Mouse (Mus musculus): Measurements from ENCODE around the gene Cklf. TPM values are rescaled to one million over a fixed set of nuclear protein-coding genes. Genes with fewer than 3 reads are reported as not detected.
"Not testable (repeated sequence)": the region's sequence is repeated elsewhere in the genome, so short reads cannot be mapped to it uniquely, and the experiment has no call there.

Gene Cklf
- polyA plus RNA-seq, 1 experiment from 2014 or later, result 21.6 TPM

- 66% methylated on average over 6 of the region's 6 CpGs for WGBS (ENCODE audit: insufficient replicate concordance)
- Histone ChIP-seq H3K27ac (no peak overlapping the region), H3K4me3 (no peak overlapping the region), H3K9me3 (replicated peaks) (no peaks in the 10 kb centered on the region), H3K9ac (no peak overlapping the region), H3K4me2 (no peak overlapping the region), H3K27me3 (replicated peaks) (no peaks in the 10 kb centered on the region), H3K4me1 (no peaks in the 10 kb centered on the region), H3K36me3 (peaks cover 9% of the 10 kb centered on the region)
- no peak for ATAC-seq
Measured at GRCm38 (mm10) chr8:104268937-104269440, 18.3 kb downstream of the Cklf start.

GRCm38 (mm10) chr8:104293081-104293480 is 42.4 kb downstream of the Cklf start, which contains the start of gene Cmtm2a:
Cmtm2a (minus strand) TSS chr8:104293181.
- not testable (repeated sequence) for H3K27me3 ChIP-seq (replicated peaks); H3K27ac ChIP-seq; ATAC-seq; H3K36me3 ChIP-seq; H3K4me2 ChIP-seq; H3K4me1 ChIP-seq; H3K9me3 ChIP-seq (replicated peaks); H3K4me3 ChIP-seq; H3K9ac ChIP-seq
- 65% methylated on average over 12 of the region's 12 CpGs for WGBS (ENCODE audit: insufficient replicate concordance)

- Histone ChIP-seq H3K4me1 (peaks cover 3% of the 10 kb centered on the region; the same call in 1 of the 2 replicates), H3K9me3 (replicated peaks) (no peaks in the 10 kb centered on the region), H3K27ac (no peak overlapping the region), H3K27me3 (replicated peaks) (no peaks in the 10 kb centered on the region; the same call in 1 of the 2 replicates), H3K36me3 (no peaks in the 10 kb centered on the region), H3K4me3 (no peak overlapping the region), H3K9ac (no peak overlapping the region), H3K4me2 (no peak overlapping the region)
- ATAC-seq, result no peak
- WGBS (ENCODE audit: insufficient replicate concordance), result 55% methylated on average over 1 of the region's 1 CpGs
Measured at GRCm38 (mm10) chr8:104294396-104294795, 43.7 kb downstream of the Cklf start.

GRCm38 (mm10) chr8:104301577-104301976 is 50.9 kb downstream of the Cklf start:
- H3K4me2 ChIP-seq; H3K27me3 ChIP-seq (replicated peaks); ATAC-seq; H3K9me3 ChIP-seq (replicated peaks); H3K9ac ChIP-seq; H3K36me3 ChIP-seq; H3K4me3 ChIP-seq; H3K4me1 ChIP-seq; H3K27ac ChIP-seq: not testable (repeated sequence)
- WGBS (ENCODE audit: insufficient replicate concordance), result 40% methylated on average over 3 of the region's 3 CpGs

- not testable (repeated sequence) for ATAC-seq; H3K27ac ChIP-seq; H3K9ac ChIP-seq; H3K4me2 ChIP-seq; H3K36me3 ChIP-seq; H3K4me3 ChIP-seq; H3K27me3 ChIP-seq (replicated peaks); H3K4me1 ChIP-seq; H3K9me3 ChIP-seq (replicated peaks)
- 79% methylated on average over 4 of the region's 4 CpGs for WGBS (ENCODE audit: insufficient replicate concordance)
Measured at GRCm38 (mm10) chr8:104302536-104302935, 51.9 kb downstream of the Cklf start.

- Histone ChIP-seq H3K27ac (no peak overlapping the region), H3K27me3 (replicated peaks) (no peaks in the 10 kb centered on the region), H3K4me2 (no peak overlapping the region), H3K4me1 (peaks cover 5% of the 10 kb centered on the region; the same call in 1 of the 2 replicates), H3K36me3 (no peaks in the 10 kb centered on the region), H3K9ac (no peak overlapping the region), H3K4me3 (no peak overlapping the region), H3K9me3 (replicated peaks) (no peaks in the 10 kb centered on the region)
- WGBS (ENCODE audit: insufficient replicate concordance), result 73% methylated on average over 11 of the region's 11 CpGs
- ATAC-seq, result no peak
Measured at GRCm38 (mm10) chr8:104304962-104305361, 54.3 kb downstream of the Cklf start.

- not testable (repeated sequence) for H3K36me3 ChIP-seq; H3K27ac ChIP-seq; H3K27me3 ChIP-seq (replicated peaks); H3K4me2 ChIP-seq; H3K4me1 ChIP-seq; H3K9ac ChIP-seq; H3K4me3 ChIP-seq; H3K9me3 ChIP-seq (replicated peaks)
- peak; percentile 51; the same call in 1 of the 2 replicates for ATAC-seq
- 40% methylated on average over 6 of the region's 6 CpGs for WGBS (ENCODE audit: insufficient replicate concordance)
Measured at GRCm38 (mm10) chr8:104308341-104308740, 57.7 kb downstream of the Cklf start.

GRCm38 (mm10) chr8:104309441-104310155 is 58.9 kb downstream of the Cklf start, which contains the start of the genes Gm45711 and Cmtm1:
Gm45711 (minus strand) TSS chr8:104310081.
Cmtm1 (minus strand) TSS chr8:104310145.
- H3K9me3 ChIP-seq (replicated peaks); H3K4me3 ChIP-seq; H3K27me3 ChIP-seq (replicated peaks); H3K9ac ChIP-seq; H3K36me3 ChIP-seq; H3K4me2 ChIP-seq; H3K27ac ChIP-seq; ATAC-seq; H3K4me1 ChIP-seq: not testable (repeated sequence)
- 71% methylated on average over 36 of the region's 36 CpGs for WGBS (ENCODE audit: insufficient replicate concordance)

GRCm38 (mm10) chr8:104312023-104312422 is 61.4 kb downstream of the Cklf start:
- not testable (repeated sequence) for H3K27ac ChIP-seq; H3K4me3 ChIP-seq; H3K27me3 ChIP-seq (replicated peaks); H3K4me2 ChIP-seq; H3K9me3 ChIP-seq (replicated peaks); H3K36me3 ChIP-seq; H3K9ac ChIP-seq; ATAC-seq; H3K4me1 ChIP-seq
- WGBS (ENCODE audit: insufficient replicate concordance), result 71% methylated on average over 3 of the region's 3 CpGs

- no peak for ATAC-seq
- Histone ChIP-seq H3K4me3 (no peak overlapping the region), H3K27me3 (replicated peaks) (0 out of 2 replicates have a peak, but pooled peaks cover 3% of the 10 kb centered on the region), H3K9me3 (replicated peaks) (no peaks in the 10 kb centered on the region), H3K4me2 (no peak overlapping the region), H3K27ac (no peak overlapping the region), H3K4me1 (peaks cover 3% of the 10 kb centered on the region; the same call in 1 of the 2 replicates), H3K36me3 (no peaks in the 10 kb centered on the region), H3K9ac (no peak overlapping the region)
- WGBS (ENCODE audit: insufficient replicate concordance), result 52% methylated on average over 4 of the region's 4 CpGs
Measured at GRCm38 (mm10) chr8:104313311-104313710, 62.6 kb downstream of the Cklf start.

All from liver, embryonic 12.5 days (tissue).